Mouse (Mus musculus): Measurements from ENCODE around the gene Mcoln1. TPM values are rescaled to one million over a fixed set of nuclear protein-coding genes. Genes with fewer than 3 reads are reported as not detected.

Mcoln1 gene
- polyA plus RNA-seq, 2 experiments: 12.6 to 26.1 TPM

- no peak for TF ChIP-seq CTCF (IDR thresholded peaks at IDR 0.05; ENCODE audit: low read depth)
- no peak for TF ChIP-seq EP300 (IDR thresholded peaks at IDR 0.05; ENCODE audit: low read depth)
- Histone ChIP-seq H3K9ac (replicated peaks) (peak overlapping the region; percentile 50), H3K27ac (peak overlapping the region; percentile 22; the same call in 1 of the 2 replicates), H3K27me3 (ENCODE audit: control insufficient read depth, insufficient read depth, low read length) (no peaks in the 10 kb centered on the region), H3K36me3 (replicated peaks; ENCODE audit: control insufficient read depth, insufficient read depth, low read depth) (no peaks in the 10 kb centered on the region; the same call in 1 of the 2 replicates), H3K4me1 (replicated peaks; ENCODE audit: control insufficient read depth in 2 of 2, insufficient read depth in 2 of 2, low read length in 1 of 2) (peaks cover 15 to 18% of the 10 kb centered on the region in 2 experiments), H3K4me2 (ENCODE audit: low read depth) (peak overlapping the region; percentile 100), H3K4me3 (ENCODE audit: insufficient read depth in 1 of 2, low read depth in 2 of 2, low read length in 2 of 2) (peak overlapping the region; percentile 37 to 84; a peak in 3 of 4 replicates), H3K9me3 (ENCODE audit: control insufficient read depth, low read length) (no peaks in the 10 kb centered on the region)
- 35% methylated on average over 13 of the region's 13 CpGs for WGBS (ENCODE audit: insufficient replicate concordance)
- ATAC-seq (ENCODE audit: insufficient read depth) (no peak), DNase-seq (ENCODE audit: low read depth in 3 of 3, low spot score in 3 of 3) (no peak)
Observed at GRCm38 (mm10) chr8:3514681-3515247, 14.5 kb downstream of the Mcoln1 start.

DNA sequence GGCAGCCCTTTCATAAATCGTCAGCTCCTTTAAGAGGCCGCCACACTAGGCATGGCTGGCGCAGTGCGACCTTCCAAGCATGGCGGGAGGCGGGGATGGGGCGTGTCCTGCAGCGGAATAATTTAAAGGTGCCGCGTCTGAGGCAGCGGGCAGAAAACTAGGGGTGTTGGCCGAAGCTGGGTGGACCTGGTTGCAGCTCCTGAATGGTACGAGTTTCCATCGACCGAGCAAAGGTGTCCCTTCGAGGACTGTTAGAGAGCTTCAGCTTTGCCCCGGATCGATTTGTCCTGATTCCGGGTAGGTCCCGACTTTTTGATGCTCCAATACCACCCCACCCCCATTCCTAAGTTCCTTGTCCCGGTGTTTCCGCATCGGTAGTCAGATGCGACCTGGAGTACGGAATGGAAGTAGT is 15.0 kb downstream of the Mcoln1 start, which contains the start of gene Pnpla6:
Gene Pnpla6, plus strand, starts transcription at position 125 of the 412 bp plus-strand sequence.
- H3K4me3 ChIP-seq (ENCODE audit: insufficient read depth in 1 of 2, low read depth in 2 of 2, low read length in 2 of 2): peak within 1 kb of the TSS; percentile 79 to 84
- no peaks in the 10 kb centered on the region; the same call in 1 of the 2 replicates for H3K36me3 ChIP-seq (replicated peaks; ENCODE audit: control insufficient read depth, insufficient read depth, low read depth)
- peak; percentile 61 to 73 (median 70) for DNase-seq (ENCODE audit: low read depth in 3 of 3, low spot score in 3 of 3)
- H3K9ac ChIP-seq (replicated peaks): peak within 1 kb of the TSS; percentile 77
- H3K9me3 ChIP-seq (ENCODE audit: control insufficient read depth, low read length): no peaks in the 10 kb centered on the region
- H3K4me2 ChIP-seq (ENCODE audit: low read depth): peak within 1 kb of the TSS; percentile 100
- H3K27ac ChIP-seq: peak within 1 kb of the TSS; percentile 70
- peaks cover 18% of the 10 kb centered on the region in 2 experiments for H3K4me1 ChIP-seq (replicated peaks; ENCODE audit: control insufficient read depth in 2 of 2, insufficient read depth in 2 of 2, low read length in 1 of 2)
- WGBS (ENCODE audit: insufficient replicate concordance): 1% methylated on average over 25 of the region's 25 CpGs
- TF ChIP-seq CTCF (IDR thresholded peaks at IDR 0.05; ENCODE audit: low read depth) (no peak), EP300 (IDR thresholded peaks at IDR 0.05; ENCODE audit: low read depth) (no peak)
- ATAC-seq (ENCODE audit: insufficient read depth): peak; percentile 56
- H3K27me3 ChIP-seq (ENCODE audit: control insufficient read depth, insufficient read depth, low read length): no peaks in the 10 kb centered on the region

DNA sequence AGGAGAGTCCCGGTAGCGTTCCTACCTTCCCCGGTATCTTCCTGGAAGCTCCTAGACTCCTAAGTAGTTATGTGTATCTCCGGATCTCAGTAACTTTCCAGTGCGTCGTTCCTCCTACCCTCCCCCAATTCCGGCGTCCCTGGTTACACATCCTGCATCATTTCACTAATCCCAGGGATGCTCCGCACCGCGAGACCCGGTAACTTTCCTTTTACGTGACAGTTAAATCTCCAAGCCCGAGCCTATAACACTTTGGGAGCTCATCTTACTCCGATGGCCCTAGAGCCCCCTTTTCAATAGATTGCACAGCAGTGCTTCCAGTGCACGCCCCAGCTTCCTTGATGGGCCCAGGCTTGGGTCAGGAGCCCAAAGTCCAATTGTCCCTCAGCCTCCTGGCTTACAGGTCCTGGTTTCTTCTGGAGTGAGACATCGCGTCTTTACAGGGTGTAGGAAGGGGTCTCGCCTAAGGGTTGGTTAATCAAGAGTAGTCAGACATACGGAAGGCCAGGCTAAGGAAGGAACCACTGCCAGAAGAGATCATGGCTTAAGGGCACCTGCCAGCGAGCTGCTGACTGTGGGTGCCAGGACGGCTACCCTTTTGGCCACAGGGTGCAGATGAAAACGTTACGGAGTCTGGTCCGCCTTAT is 15.6 kb downstream of the Mcoln1 start:
- Histone ChIP-seq H3K27me3 (ENCODE audit: control insufficient read depth, insufficient read depth, low read length) (no peaks in the 10 kb centered on the region), H3K36me3 (replicated peaks; ENCODE audit: control insufficient read depth, insufficient read depth, low read depth) (no peaks in the 10 kb centered on the region; the same call in 1 of the 2 replicates), H3K4me3 (ENCODE audit: insufficient read depth in 1 of 2, low read depth in 2 of 2, low read length in 2 of 2) (peak overlapping the region; percentile 79 to 84), H3K9me3 (ENCODE audit: control insufficient read depth, low read length) (no peaks in the 10 kb centered on the region), H3K9ac (replicated peaks) (peak overlapping the region; percentile 77), H3K4me1 (replicated peaks; ENCODE audit: control insufficient read depth in 2 of 2, insufficient read depth in 2 of 2, low read length in 1 of 2) (peaks cover 22% of the 10 kb centered on the region in 2 experiments), H3K27ac (peak overlapping the region; percentile 70), H3K4me2 (ENCODE audit: low read depth) (peak overlapping the region; percentile 100)
- TF ChIP-seq CTCF (IDR thresholded peaks at IDR 0.05; ENCODE audit: low read depth) (no peak), EP300 (IDR thresholded peaks at IDR 0.05; ENCODE audit: low read depth) (no peak)
- WGBS (ENCODE audit: insufficient replicate concordance): under 1% methylated on average over 25 of the region's 25 CpGs
- DNase-seq (ENCODE audit: low read depth in 3 of 3, low spot score in 3 of 3): no peak
- peak; percentile 43 for ATAC-seq (ENCODE audit: insufficient read depth)

GRCm38 (mm10) chr8:3516450-3517116 is 16.3 kb downstream of the Mcoln1 start:
- peak overlapping the region; percentile 77 for H3K9ac ChIP-seq (replicated peaks)
- H3K4me1 ChIP-seq (replicated peaks; ENCODE audit: control insufficient read depth in 2 of 2, insufficient read depth in 2 of 2, low read length in 1 of 2): peaks cover 29% of the 10 kb centered on the region in 2 experiments
- TF ChIP-seq EP300 (IDR thresholded peaks at IDR 0.05; ENCODE audit: low read depth): no peak
- peak; percentile 17; the same call in 1 of the 2 replicates for TF ChIP-seq CTCF (IDR thresholded peaks at IDR 0.05; ENCODE audit: low read depth)
- H3K4me3 ChIP-seq (ENCODE audit: insufficient read depth in 1 of 2, low read depth in 2 of 2, low read length in 2 of 2): peak overlapping the region; percentile 79 to 84
- DNase-seq (ENCODE audit: low read depth in 3 of 3, low spot score in 3 of 3) (peak; percentile 84 to 88 (median 86)), ATAC-seq (ENCODE audit: insufficient read depth) (peak; percentile 87)
- peak overlapping the region; percentile 100 for H3K4me2 ChIP-seq (ENCODE audit: low read depth)
- peak overlapping the region; percentile 70 for H3K27ac ChIP-seq
- H3K36me3 ChIP-seq (replicated peaks; ENCODE audit: control insufficient read depth, insufficient read depth, low read depth): no peaks in the 10 kb centered on the region; the same call in 1 of the 2 replicates
- H3K27me3 ChIP-seq (ENCODE audit: control insufficient read depth, insufficient read depth, low read length): no peaks in the 10 kb centered on the region
- H3K9me3 ChIP-seq (ENCODE audit: control insufficient read depth, low read length): no peaks in the 10 kb centered on the region
- WGBS (ENCODE audit: insufficient replicate concordance): under 1% methylated on average over 36 of the region's 36 CpGs
